Mouse (Mus musculus): ENCODE data around the gene Rlf.

The Rlf gene

GRCm38 (mm10) chr4:121214793-121215304 lies at the start of gene Rlf:
Gene Rlf (minus strand): TSS chr4:121215084.
- DNase-seq (ENCODE audit: low spot score) = peak; percentile 97

GRCm38 (mm10) chr4:121241612-121242000 lies 26.7 kb upstream of the Rlf start:
- DNase-seq (ENCODE audit: low spot score) = no peak

GRCm38 (mm10) chr4:121240637-121241611 lies 26.0 kb upstream of the Rlf start:
- peak; percentile 22 for DNase-seq (ENCODE audit: low spot score)

GRCm38 (mm10) chr4:121239878-121240277 lies 25.0 kb upstream of the Rlf start:
- no peak for DNase-seq (ENCODE audit: low spot score)

- no peak for DNase-seq (ENCODE audit: low spot score)
Observed at GRCm38 (mm10) chr4:121231772-121232414, 17.0 kb upstream of the Rlf start.

- DNase-seq (ENCODE audit: low spot score) = no peak
Observed at GRCm38 (mm10) chr4:121230943-121231614, 16.2 kb upstream of the Rlf start.

GRCm38 (mm10) chr4:121227072-121227471 lies 12.2 kb upstream of the Rlf start:
- DNase-seq (ENCODE audit: low spot score) = no peak

GRCm38 (mm10) chr4:121225177-121225576 lies 10.3 kb upstream of the Rlf start:
- no peak for DNase-seq (ENCODE audit: low spot score)

- DNase-seq (ENCODE audit: low spot score) = no peak
Observed at GRCm38 (mm10) chr4:121223136-121223535, 8.3 kb upstream of the Rlf start.

GRCm38 (mm10) chr4:121216216-121216615 lies 1.3 kb upstream of the Rlf start:
- no peak for DNase-seq (ENCODE audit: low spot score)

- DNase-seq (ENCODE audit: low spot score) = no peak
Observed at GRCm38 (mm10) chr4:121215489-121215888, 605 bp upstream of the Rlf start.

- no peak for DNase-seq (ENCODE audit: low spot score)
Observed at GRCm38 (mm10) chr4:121213936-121214792, 720 bp downstream of the Rlf start.

GRCm38 (mm10) chr4:121208911-121209310 lies 6.0 kb downstream of the Rlf start:
- DNase-seq (ENCODE audit: low spot score) = no peak

- no peak for DNase-seq (ENCODE audit: low spot score)
Observed at GRCm38 (mm10) chr4:121197856-121198255, 17.0 kb downstream of the Rlf start.

GRCm38 (mm10) chr4:121196995-121197394 lies 17.9 kb downstream of the Rlf start:
- DNase-seq (ENCODE audit: low spot score) = no peak

GRCm38 (mm10) chr4:121196205-121196604 lies 18.7 kb downstream of the Rlf start:
- no peak for DNase-seq (ENCODE audit: low spot score)

GRCm38 (mm10) chr4:121194736-121195135 lies 20.1 kb downstream of the Rlf start:
- no peak for DNase-seq (ENCODE audit: low spot score)

- DNase-seq (ENCODE audit: low spot score) = no peak
Observed at GRCm38 (mm10) chr4:121192306-121192705, 22.6 kb downstream of the Rlf start.

GRCm38 (mm10) chr4:121189341-121189740 lies 25.5 kb downstream of the Rlf start:
- DNase-seq (ENCODE audit: low spot score) = no peak

- DNase-seq (ENCODE audit: low spot score) = no peak
Observed at GRCm38 (mm10) chr4:121179669-121180068, 35.2 kb downstream of the Rlf start.

- DNase-seq (ENCODE audit: low spot score) = peak; percentile 19
Observed at GRCm38 (mm10) chr4:121167656-121168055, 47.2 kb downstream of the Rlf start.

Measured in yolk sac, embryonic 10.5 days (tissue).